Mouse (Mus musculus) E14TG2a.4 (cell line): ENCODE results near the gene Tstd2.

Experiments
- CTCF ChIP-seq: conservative IDR thresholded peaks from 2 replicates; pipeline ENCODE4 v1.5.1; 2014; ENCODE audit warnings: low read length
- NANOG ChIP-seq: IDR thresholded peaks from 2 replicates; pipeline ENCODE4 v1.6.1; 2014; ENCODE audit warnings: borderline replicate concordance, low read length, mixed read lengths
- POU5F1 ChIP-seq: IDR thresholded peaks from 2 replicates; pipeline ENCODE4 v1.6.1; 2014; ENCODE audit warnings: low read length, borderline replicate concordance

GRCm38 (mm10) chr4:46087852-46088251 is 50.6 kb downstream of the Tstd2 start:
- TF ChIP-seq CTCF (no peak), NANOG (no peak), POU5F1 (no peak)
